Mouse (Mus musculus) erythroblast, embryonic 14.5 days (primary cell): Measurements from ENCODE around the gene Cers5. TPM values are rescaled to one million over a fixed set of nuclear protein-coding genes. Genes with fewer than 3 reads are reported as not detected.

Experiments used
- H3K27me3 ChIP-seq: 2 replicates; pipeline ENCODE4 v1.6.1; 2012; ENCODE audit warnings: inconsistent platforms; ENCODE audit not compliant: control insufficient read depth
- H3K36me3 ChIP-seq: 2 replicates; pipeline ENCODE4 v1.6.1; 2012; ENCODE audit warnings: mild to moderate bottlenecking, inconsistent platforms; ENCODE audit not compliant: control insufficient read depth
- H3K4me1 ChIP-seq: 2 replicates; pipeline ENCODE4 v1.6.1; 2012; ENCODE audit warnings: inconsistent platforms; ENCODE audit not compliant: control insufficient read depth
- H3K4me3 ChIP-seq: replicated peaks from 2 replicates; pipeline ENCODE3; 2012; ENCODE audit warnings: moderate library complexity, mild to moderate bottlenecking, inconsistent platforms
- H3K9me3 ChIP-seq: 2 replicates; pipeline ENCODE4 v1.6.1; 2012; ENCODE audit warnings: low read length, inconsistent platforms, mixed read lengths; ENCODE audit not compliant: control insufficient read depth
- GATA1 ChIP-seq: IDR thresholded peaks from 2 replicates; pipeline ENCODE4 v1.6.1; 2012; ENCODE audit warnings: low read length, inconsistent platforms, mixed read lengths
- TAL1 ChIP-seq: IDR thresholded peaks from 3 replicates; pipeline ENCODE4 v1.6.1; 2012; ENCODE audit warnings: low read length, inconsistent platforms, mixed read lengths
- polyA plus RNA-seq: library from polyadenylated mRNA; stranded (reverse); fragments of >175 nt; gene quantifications from 2 replicates; pipeline ENCODE4 v1.2.3, GENCODE M21; 2012

Cers5 gene
- polyA plus RNA-seq, 1 experiment = 0.04 TPM

DNA sequence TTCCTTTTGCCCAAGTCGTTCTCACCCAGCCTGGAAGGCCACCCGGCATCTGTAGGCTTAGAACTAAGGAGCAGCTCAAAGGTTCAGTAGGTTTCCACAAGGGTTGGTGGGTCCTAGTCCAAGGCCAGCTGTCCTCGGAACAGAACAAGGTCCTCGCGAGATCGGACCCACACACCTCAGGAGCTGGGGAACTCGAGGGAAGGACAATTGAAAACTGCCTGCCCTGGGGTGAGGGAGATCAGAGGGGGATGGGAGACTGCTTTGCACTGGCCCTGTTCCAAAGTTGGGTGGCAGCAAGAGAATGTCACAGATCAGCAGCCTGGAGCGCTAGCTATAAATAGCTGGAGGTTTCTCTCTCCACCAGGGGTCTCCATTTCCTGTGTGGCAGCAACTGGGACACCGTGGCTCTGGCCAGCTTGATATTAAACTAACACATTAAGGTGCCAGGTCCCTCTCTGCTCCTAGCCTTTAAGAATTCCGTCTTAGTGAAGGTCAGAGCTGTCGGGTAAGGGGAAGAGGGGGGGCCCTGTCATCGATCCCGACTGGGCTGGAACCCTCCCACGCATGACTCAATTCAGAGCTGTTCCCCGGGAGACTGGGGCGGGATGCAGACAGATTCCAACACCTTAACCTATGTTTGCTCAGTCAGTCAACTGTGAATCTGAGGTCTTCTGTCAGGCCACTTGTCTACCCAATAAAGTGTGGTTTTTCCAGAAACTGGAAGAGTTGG, 48.2 kb downstream of the Cers5 start:
- Histone ChIP-seq H3K9me3 (peaks cover 4% of the 10 kb centered on the region), H3K4me3 (peak overlapping the region; percentile 90), H3K36me3 (peaks cover 19% of the 10 kb centered on the region), H3K27me3 (peaks cover 11% of the 10 kb centered on the region), H3K4me1 (peaks cover 33% of the 10 kb centered on the region)
- TF ChIP-seq GATA1 (no peak), TAL1 (no peak)

DNA sequence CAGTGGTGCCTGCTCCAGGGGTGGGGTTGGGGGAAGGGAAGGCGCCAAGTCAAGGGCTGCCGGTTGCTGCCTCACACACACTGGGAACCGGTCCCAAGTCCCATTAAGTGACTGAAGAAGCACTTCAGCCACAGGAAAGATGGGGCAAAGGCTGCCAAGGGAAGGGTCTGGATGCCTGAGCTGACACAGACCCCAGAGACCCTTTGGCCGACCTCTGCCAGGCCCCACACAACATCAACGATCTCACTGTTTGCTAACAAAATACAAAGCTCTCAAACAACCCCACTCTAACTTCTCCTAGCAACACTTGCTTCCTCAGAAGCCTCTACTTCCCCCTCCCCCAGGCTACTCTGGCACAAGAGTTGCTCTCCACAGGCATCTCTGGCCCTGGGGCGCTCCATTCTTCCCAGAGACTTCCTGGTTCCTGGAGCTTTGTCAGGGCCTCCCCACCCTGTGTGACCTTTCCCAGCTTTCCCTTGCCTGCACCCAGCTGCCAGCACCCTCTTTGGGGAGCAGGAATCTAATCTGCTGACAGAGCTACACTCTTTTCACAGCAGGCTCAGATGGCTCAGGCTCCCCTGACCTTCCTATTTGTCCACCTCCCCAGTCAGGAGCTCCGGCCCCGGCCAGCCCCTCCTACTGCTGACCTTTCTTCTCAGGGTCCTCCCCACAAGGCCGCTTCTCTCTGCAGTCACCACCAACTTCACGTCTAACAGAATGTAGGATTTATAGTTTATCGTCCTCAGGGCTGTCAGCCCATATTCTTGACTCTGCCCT, 49.0 kb downstream of the Cers5 start:
- no peak overlapping the region for H3K4me3 ChIP-seq
- H3K36me3 ChIP-seq = peaks cover 14% of the 10 kb centered on the region
- H3K9me3 ChIP-seq = peaks cover under 1% of the 10 kb centered on the region; the same call in 1 of the 2 replicates
- TF ChIP-seq TAL1 (no peak), GATA1 (no peak)
- peaks cover 33% of the 10 kb centered on the region for H3K4me1 ChIP-seq
- peaks cover 11% of the 10 kb centered on the region for H3K27me3 ChIP-seq

DNA sequence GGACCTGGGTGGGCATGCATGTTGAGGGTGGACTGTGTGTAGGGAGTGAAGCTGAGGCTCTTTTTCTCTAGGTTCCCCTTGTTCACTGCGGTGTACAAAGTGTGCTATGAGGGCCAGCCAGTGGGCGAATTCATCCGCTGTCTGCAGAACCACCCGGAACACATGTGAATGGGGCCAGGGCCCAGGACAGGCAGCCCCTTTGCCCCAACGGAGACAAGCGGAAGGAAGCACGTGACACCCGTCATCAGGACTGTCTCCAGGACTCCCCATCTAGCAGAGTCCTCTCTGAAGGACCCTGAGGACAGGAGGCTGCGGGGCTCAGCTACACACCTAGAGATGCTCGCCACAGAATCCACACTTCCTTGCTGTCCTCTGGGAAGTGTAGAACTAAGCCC, 49.6 kb downstream of the Cers5 start:
- Histone ChIP-seq H3K27me3 (peaks cover 11% of the 10 kb centered on the region), H3K4me3 (no peak overlapping the region), H3K4me1 (peaks cover 33% of the 10 kb centered on the region), H3K36me3 (peaks cover 8% of the 10 kb centered on the region), H3K9me3 (no peaks in the 10 kb centered on the region)
- no peak for TF ChIP-seq TAL1

DNA sequence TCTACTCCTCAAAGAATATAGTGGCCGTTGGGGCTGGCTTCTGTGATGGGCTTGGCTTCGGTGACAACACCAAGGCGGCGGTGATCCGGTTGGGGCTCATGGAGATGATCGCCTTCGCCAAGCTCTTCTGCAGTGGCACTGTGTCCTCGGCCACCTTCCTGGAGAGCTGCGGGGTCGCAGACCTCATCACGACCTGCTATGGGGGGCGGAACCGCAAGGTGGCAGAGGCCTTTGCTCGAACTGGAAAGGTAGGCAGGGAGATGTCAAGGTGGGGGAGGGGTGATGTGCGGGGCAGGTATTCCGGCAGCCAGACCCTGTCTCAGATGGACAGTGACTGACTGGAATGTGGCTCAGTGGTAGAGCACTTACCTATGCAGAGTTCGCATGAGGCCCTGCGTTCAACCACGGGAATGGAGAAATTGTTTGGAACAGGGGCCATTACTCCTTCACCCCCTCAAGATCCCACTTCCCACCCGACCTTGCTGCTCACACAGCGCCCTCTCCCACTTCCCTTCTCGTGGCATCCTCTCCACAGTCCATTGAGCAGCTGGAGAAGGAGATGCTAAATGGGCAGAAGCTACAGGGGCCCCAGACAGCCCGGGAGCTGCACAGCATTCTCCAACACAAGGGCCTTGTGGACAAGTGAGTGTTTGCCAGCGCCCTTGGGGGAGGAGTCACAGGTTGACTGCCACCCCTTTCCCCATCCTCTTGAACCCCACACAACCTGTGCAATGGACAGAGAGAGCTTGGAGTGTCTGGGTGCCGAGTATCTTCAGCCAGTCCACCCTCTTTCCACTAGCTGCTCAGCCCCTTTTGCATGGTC, 50.6 kb downstream of the Cers5 start:
- no peak for TF ChIP-seq TAL1
- no peak for TF ChIP-seq GATA1
- Histone ChIP-seq H3K27me3 (peaks cover 11% of the 10 kb centered on the region), H3K4me3 (no peak overlapping the region), H3K4me1 (peaks cover 30% of the 10 kb centered on the region), H3K9me3 (no peaks in the 10 kb centered on the region), H3K36me3 (no peaks in the 10 kb centered on the region; the same call in 1 of the 2 replicates)

DNA sequence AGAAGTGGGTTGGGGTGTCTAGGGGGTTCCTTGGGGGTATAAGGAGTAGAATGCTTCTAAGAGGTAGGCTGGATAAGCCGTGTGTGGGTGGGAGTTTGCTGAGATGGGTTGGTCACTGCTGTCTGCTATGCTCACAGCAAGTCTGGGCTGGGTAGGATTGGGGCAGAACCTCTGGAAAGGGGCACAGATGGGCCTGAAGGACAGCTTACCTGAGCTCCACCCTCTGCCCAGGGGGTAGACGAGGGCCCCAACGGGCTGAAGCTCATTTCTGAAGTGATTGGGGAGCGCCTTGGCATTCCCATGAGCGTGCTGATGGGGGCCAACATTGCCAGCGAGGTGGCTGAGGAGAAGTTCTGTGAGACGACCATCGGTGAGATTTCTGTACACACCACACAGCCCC, 52.8 kb downstream of the Cers5 start:
- no peaks in the 10 kb centered on the region for H3K9me3 ChIP-seq
- H3K4me1 ChIP-seq = peaks cover 24% of the 10 kb centered on the region
- TF ChIP-seq GATA1 (no peak), TAL1 (no peak)
- H3K27me3 ChIP-seq = peaks cover 11% of the 10 kb centered on the region
- H3K36me3 ChIP-seq = no peaks in the 10 kb centered on the region; the same call in 1 of the 2 replicates
- H3K4me3 ChIP-seq = no peak overlapping the region

DNA sequence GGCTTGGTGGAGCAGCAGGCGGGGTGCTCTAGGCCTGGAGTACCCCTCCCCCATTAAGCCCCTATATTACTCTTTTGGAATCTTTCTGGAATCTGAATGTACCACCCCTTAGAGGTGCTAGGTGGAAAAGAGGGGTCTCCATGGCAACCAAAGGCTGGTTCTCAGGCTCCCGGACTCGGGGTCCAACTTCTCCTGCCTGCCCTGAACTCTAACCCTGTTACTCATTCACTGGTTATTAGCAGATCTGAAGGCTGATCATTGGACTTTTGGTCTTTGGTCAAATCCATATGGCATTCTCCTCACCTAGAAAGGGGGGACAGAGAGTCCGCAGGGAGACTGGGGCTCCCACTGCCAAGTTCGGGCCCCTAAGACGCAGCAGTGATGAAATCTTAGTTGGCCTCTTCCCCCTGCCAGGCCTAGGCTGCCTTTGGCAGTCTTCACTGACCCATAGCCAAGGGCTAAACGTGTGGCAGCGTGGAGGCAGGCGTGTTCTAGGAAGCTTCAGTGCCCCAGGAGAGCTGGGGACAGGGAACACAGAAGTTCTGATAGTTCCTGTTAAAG, 54.1 kb downstream of the Cers5 start:
- H3K4me1 ChIP-seq = peaks cover 13% of the 10 kb centered on the region
- H3K27me3 ChIP-seq = peaks cover 4% of the 10 kb centered on the region; the same call in 1 of the 2 replicates
- H3K4me3 ChIP-seq = no peak overlapping the region

DNA sequence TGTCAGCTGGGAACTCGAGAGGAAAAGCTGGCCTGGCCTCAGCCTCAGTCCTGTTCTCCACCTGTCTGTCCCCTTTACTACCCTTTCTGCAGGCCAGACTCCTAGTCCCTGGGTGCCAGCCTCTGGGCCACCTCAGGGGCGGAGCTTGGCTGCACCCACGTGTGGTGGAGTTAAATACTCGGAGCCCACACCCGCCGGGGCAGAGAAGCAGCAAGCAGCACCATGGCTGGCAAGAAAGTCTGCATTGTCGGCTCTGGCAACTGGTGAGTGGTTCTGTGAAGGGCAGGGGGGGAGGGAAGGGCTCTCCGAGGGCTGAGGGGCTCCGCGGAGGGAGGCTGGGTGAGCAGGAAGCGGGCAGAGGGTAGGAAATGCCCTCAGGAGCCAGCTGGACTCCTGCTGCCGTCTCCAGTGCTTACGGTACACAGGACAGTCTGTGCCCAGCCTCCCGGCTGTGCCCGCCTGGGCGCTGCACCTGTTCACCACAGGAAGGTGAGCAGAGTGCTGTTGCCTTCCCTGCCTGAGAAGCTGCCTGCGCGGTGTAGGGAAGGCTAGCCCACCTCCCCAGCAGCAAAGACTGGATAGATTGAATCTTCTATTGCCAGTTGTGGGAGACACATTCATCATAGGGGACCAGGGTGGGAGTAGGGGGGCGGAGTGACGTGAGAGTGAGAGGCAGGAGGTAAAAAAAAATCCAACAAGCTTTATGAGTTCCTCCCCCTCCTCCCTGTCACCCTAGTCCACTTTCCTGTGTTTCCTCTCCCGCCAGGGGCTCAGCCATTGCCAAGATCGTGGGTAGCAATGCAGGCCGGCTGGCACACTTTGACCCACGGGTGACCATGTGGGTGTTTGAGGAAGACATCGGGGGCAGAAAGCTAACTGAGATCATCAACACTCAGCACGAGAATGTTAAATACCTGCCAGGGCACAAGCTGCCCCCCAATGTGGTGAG, 55.0 kb downstream of the Cers5 start, which contains the start of gene Gpd1:
Gene Gpd1, plus strand, starts transcription at position 130 of the 949 bp plus-strand sequence.
- Histone ChIP-seq H3K27me3 (no peaks in the 10 kb centered on the region; the same call in 1 of the 2 replicates), H3K36me3 (peaks cover 14% of the 10 kb centered on the region), H3K9me3 (no peaks in the 10 kb centered on the region), H3K4me3 (peak within 1 kb of the TSS; percentile 46), H3K4me1 (peaks cover 12% of the 10 kb centered on the region)
- TF ChIP-seq GATA1 = no peak
- no peak for TF ChIP-seq TAL1

More for the DNA sequence above, 54.1 kb downstream of the Cers5 start:
- no peaks in the 10 kb centered on the region for H3K9me3 ChIP-seq
- no peak for TF ChIP-seq GATA1
- no peak for TF ChIP-seq TAL1
- peaks cover 5% of the 10 kb centered on the region for H3K36me3 ChIP-seq

DNA sequence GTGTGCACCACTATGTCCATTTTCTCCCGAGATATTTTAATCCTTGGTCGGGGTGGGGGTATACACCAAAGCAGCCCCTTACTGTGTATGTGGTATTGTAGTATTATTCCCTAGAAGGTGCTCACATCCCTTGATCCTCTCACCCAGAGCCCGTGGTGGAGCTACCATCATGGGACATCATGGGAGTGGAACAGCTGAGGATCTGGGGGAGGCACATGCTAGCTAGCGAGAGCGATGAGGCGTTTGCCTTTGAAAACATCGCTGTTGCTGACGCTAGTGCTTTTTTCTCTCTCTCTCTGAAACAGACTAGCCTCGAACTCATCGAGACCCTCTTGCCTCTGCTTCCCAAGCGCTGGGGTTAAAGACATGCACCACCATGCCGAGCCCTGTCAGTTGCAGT, 55.9 kb downstream of the Cers5 start:
- H3K4me3 ChIP-seq = no peak overlapping the region
- no peaks in the 10 kb centered on the region; the same call in 1 of the 2 replicates for H3K27me3 ChIP-seq
- TF ChIP-seq TAL1 (no peak), GATA1 (no peak)
- no peaks in the 10 kb centered on the region for H3K9me3 ChIP-seq
- peaks cover 23% of the 10 kb centered on the region for H3K36me3 ChIP-seq
- H3K4me1 ChIP-seq = peaks cover 12% of the 10 kb centered on the region
